9 mouse cellular contexts compared by ENCODE assay signal in genomic region chr19:41629532-41629931, GRCm38 (mm10). TPM values are rescaled to one million over a fixed set of nuclear protein-coding genes. Genes with fewer than 3 reads are reported as not detected.
DNase-seq lines count a peak whose midpoint lies in the region; ATAC-seq and TF ChIP-seq lines count a peak whose summit lies in the region.
"Had no signal": no experiment of that assay in that cellular context is flagged by ENCODE, and none has a peak within 500 bp of the region (broad histone marks: within the 10 kb centered on the region; RNA-seq: fewer than 3 reads in every experiment).

No protein-coding gene starts in this region.

- peak; percentile 85 for TF ChIP-seq CTCF in gastrocnemius, adult 2 months (IDR thresholded peaks at IDR 0.05)

- H3K9me3 ChIP-seq in forebrain, embryonic 14.5 days (replicated peaks; ENCODE audit: control insufficient read depth, low read length) = no peaks in the 10 kb centered on the region
- 0 out of 2 replicates have a peak, but pooled peaks cover 3% of the 10 kb centered on the region for H3K9me3 ChIP-seq in kidney, embryonic 14.5 days (ENCODE audit: control insufficient read depth, low read length)

- peak; percentile 57 for DNase-seq in gastrocnemius, adult 2 months
- no peak for DNase-seq in gastrocnemius, postnatal 14 days
- DNase-seq in CD8-positive naive resting alpha-beta T cell, adult 2 months (ENCODE audit: low read depth in 2 of 2, low spot score in 2 of 2) = peak; percentile 23 to 56
- peak; percentile 90 for DNase-seq in forebrain, embryonic 14.5 days (ENCODE audit: low spot score)
- peak; percentile 46 to 56 for DNase-seq in spleen, postnatal 10 days (ENCODE audit: low spot score in 2 of 2)

- H3K9ac ChIP-seq in forebrain, embryonic 14.5 days (ENCODE audit: low read length) = no peak overlapping the region
- no peak overlapping the region for H3K9ac ChIP-seq in kidney, embryonic 14.5 days (ENCODE audit: low read depth, low read length)
- H3K9ac ChIP-seq: limb, embryonic 13.5 days had no signal

- H3K4me1 ChIP-seq in forebrain, embryonic 14.5 days (ENCODE audit: control insufficient read depth, insufficient read depth, low read length) = peaks cover 4% of the 10 kb centered on the region; the same call in 1 of the 2 replicates
- H3K4me1 ChIP-seq in kidney, embryonic 14.5 days (ENCODE audit: control insufficient read depth, insufficient read depth, low read length) = no peaks in the 10 kb centered on the region
- H3K4me1 ChIP-seq: limb, embryonic 13.5 days had no signal

- H3K4me2 ChIP-seq in forebrain, embryonic 14.5 days (ENCODE audit: low read length) = no peak overlapping the region
- no peak overlapping the region for H3K4me2 ChIP-seq in kidney, embryonic 14.5 days (replicated peaks; ENCODE audit: low read depth, low read length)
- H3K4me2 ChIP-seq: limb, embryonic 13.5 days had no signal

- intact Hi-C loops in gastrocnemius, adult 2 months (cut with DNase I) = loop anchor here (10.0 kb wide), 1 partner anchor 215 kb away; the partner anchor contains the start of gene Frat2
- intact Hi-C loops in gastrocnemius, postnatal 14 days (cut with DNase I; ENCODE audit: low total_unique reads) = no loop called here

- H3K36me3 ChIP-seq in forebrain, embryonic 14.5 days (ENCODE audit: control insufficient read depth, insufficient read depth, low read length) = peaks cover 20% of the 10 kb centered on the region
- no peaks in the 10 kb centered on the region for H3K36me3 ChIP-seq in kidney, embryonic 14.5 days (ENCODE audit: control insufficient read depth, insufficient read depth, low read length)
- H3K36me3 ChIP-seq: limb, embryonic 13.5 days had no signal

- H3K4me3 ChIP-seq in gastrocnemius, adult 2 months = no peak overlapping the region; the same call in 1 of the 2 replicates
- H3K4me3 ChIP-seq in forebrain, embryonic 14.5 days (ENCODE audit: low read depth, low read length) = no peak overlapping the region
- H3K4me3 ChIP-seq in kidney, embryonic 14.5 days (ENCODE audit: low read length) = no peak overlapping the region
- H3K4me3 ChIP-seq: limb, embryonic 13.5 days had no signal

- peak; percentile 49; the same call in 1 of the 2 replicates for ATAC-seq in cerebellum, adult (ENCODE audit: insufficient number of reproducible peaks, low FRiP score, low TSS enrichment)
- ATAC-seq in forebrain, embryonic 14.5 days = peak; percentile 53
- peak; percentile 32; the same call in 1 of the 2 replicates for ATAC-seq in kidney, embryonic 14.5 days (ENCODE audit: low FRiP score, low TSS enrichment)
- peak; percentile 68 for ATAC-seq in megakaryocyte progenitor cell, adult 5-6 weeks (replicated peaks; ENCODE audit: poor library complexity)

- 30% methylated on average over 5 of the region's 5 CpGs for WGBS in forebrain, embryonic 14.5 days
- WGBS in kidney, embryonic 14.5 days = 51% methylated on average over 5 of the region's 5 CpGs

- no peaks in the 10 kb centered on the region for H3K27me3 ChIP-seq in forebrain, embryonic 14.5 days (replicated peaks; ENCODE audit: control insufficient read depth, insufficient read depth, low read length)
- H3K27me3 ChIP-seq in kidney, embryonic 14.5 days (ENCODE audit: control insufficient read depth, insufficient read depth, low read length) = no peaks in the 10 kb centered on the region

- no peak overlapping the region for H3K27ac ChIP-seq in gastrocnemius, adult 2 months
- no peak overlapping the region for H3K27ac ChIP-seq in forebrain, embryonic 14.5 days (ENCODE audit: low read depth, low read length)
- H3K27ac ChIP-seq in kidney, embryonic 14.5 days (ENCODE audit: low read depth, low read length) = no peak overlapping the region
- H3K27ac ChIP-seq: limb, embryonic 13.5 days had no signal

RNA-seq across cellular contexts. Expression of gene Gm340, which starts 47.4 kb away (rescaled TPM):
- 1 to 10 TPM; 6.3 TPM for total RNA-seq in gastrocnemius, adult 2 months (2021)
- total RNA-seq in gastrocnemius, postnatal 14 days (2021) = 1 to 10 TPM; 6.1 to 7.7 TPM
- 4.0 and 5.7 TPM in 2 replicates for polyA plus RNA-seq in forebrain, embryonic 14.5 days (2014; fragmentation: Nextera tagmentation; extraction: Ambion mirVana)
- 3.3 and 4.7 TPM in 2 replicates for polyA plus RNA-seq in kidney, embryonic 14.5 days (2014; fragmentation: Nextera tagmentation; extraction: Ambion mirVana)
- 10.0 and 12.1 TPM in 2 replicates for total RNA-seq in megakaryocyte progenitor cell, adult 5-6 weeks (2015)
- total RNA-seq in megakaryocyte progenitor cell, adult 5-6 weeks (2017) = 7.8 and 9.3 TPM in 2 replicates
